Mouse (Mus musculus) testis, postnatal 10 days (tissue): ENCODE measurements around the gene Lasp1.

Experiments used
- DNase-seq: peaks from one replicate; pipeline ENCODE4 v3.0.0; 2021; ENCODE audit warnings: low spot score

The Lasp1 gene

GRCm38 (mm10) chr11:97810970-97811369, 12.2 kb downstream of the Lasp1 start:
- no peak for DNase-seq

GRCm38 (mm10) chr11:97811569-97812362, 13.0 kb downstream of the Lasp1 start:
- no peak for DNase-seq

GRCm38 (mm10) chr11:97812491-97812921, 13.7 kb downstream of the Lasp1 start:
- peak; percentile 49 for DNase-seq

GRCm38 (mm10) chr11:97813085-97813484, 14.3 kb downstream of the Lasp1 start:
- no peak for DNase-seq

GRCm38 (mm10) chr11:97813746-97814515, 15.1 kb downstream of the Lasp1 start:
- no peak for DNase-seq

- no peak for DNase-seq
Observed at GRCm38 (mm10) chr11:97815736-97816135, 16.9 kb downstream of the Lasp1 start.

GRCm38 (mm10) chr11:97816176-97816575, 17.4 kb downstream of the Lasp1 start:
- no peak for DNase-seq

GRCm38 (mm10) chr11:97816916-97817315, 18.1 kb downstream of the Lasp1 start:
- no peak for DNase-seq

GRCm38 (mm10) chr11:97817379-97817778, 18.6 kb downstream of the Lasp1 start:
- no peak for DNase-seq

GRCm38 (mm10) chr11:97818003-97818402, 19.2 kb downstream of the Lasp1 start:
- no peak for DNase-seq

GRCm38 (mm10) chr11:97818571-97818970, 19.8 kb downstream of the Lasp1 start:
- DNase-seq: no peak

- no peak for DNase-seq
Observed at GRCm38 (mm10) chr11:97819102-97819501, 20.3 kb downstream of the Lasp1 start.

- DNase-seq: no peak
Observed at GRCm38 (mm10) chr11:97819923-97820322, 21.1 kb downstream of the Lasp1 start.

- DNase-seq: no peak
Observed at GRCm38 (mm10) chr11:97820840-97821239, 22.0 kb downstream of the Lasp1 start.

GRCm38 (mm10) chr11:97821401-97822064, 22.7 kb downstream of the Lasp1 start:
- no peak for DNase-seq

- DNase-seq: no peak
Observed at GRCm38 (mm10) chr11:97822840-97823603, 24.2 kb downstream of the Lasp1 start.

- DNase-seq: no peak
Observed at GRCm38 (mm10) chr11:97824168-97824567, 25.4 kb downstream of the Lasp1 start.

GRCm38 (mm10) chr11:97824895-97825294, 26.1 kb downstream of the Lasp1 start:
- no peak for DNase-seq

- DNase-seq: no peak
Observed at GRCm38 (mm10) chr11:97825295-97825694, 26.5 kb downstream of the Lasp1 start.

- no peak for DNase-seq
Observed at GRCm38 (mm10) chr11:97825971-97826370, 27.2 kb downstream of the Lasp1 start.

GRCm38 (mm10) chr11:97826414-97826813, 27.6 kb downstream of the Lasp1 start:
- no peak for DNase-seq

GRCm38 (mm10) chr11:97827654-97828053, 28.9 kb downstream of the Lasp1 start:
- no peak for DNase-seq
